Mouse (Mus musculus): ENCODE measurements around the gene D5Ertd579e.
A peak's percentile ranks its signal among the peaks of the same experiment; 100 is the strongest.

The D5Ertd579e gene

GRCm38 (mm10) chr5:36570546-36571245, 125.1 kb downstream of the D5Ertd579e start:
- no peak for DNase-seq (ENCODE audit: low spot score in 2 of 2)

GRCm38 (mm10) chr5:36570098-36570497, 125.7 kb downstream of the D5Ertd579e start:
- no peak for DNase-seq (ENCODE audit: low spot score in 2 of 2)

- DNase-seq (ENCODE audit: low spot score in 2 of 2) = no peak
Measured at GRCm38 (mm10) chr5:36568118-36568517, 127.7 kb downstream of the D5Ertd579e start.

- no peak for DNase-seq (ENCODE audit: low spot score in 2 of 2)
Measured at GRCm38 (mm10) chr5:36567627-36568026, 128.2 kb downstream of the D5Ertd579e start.

- DNase-seq (ENCODE audit: low spot score in 2 of 2) = no peak
Measured at GRCm38 (mm10) chr5:36564530-36564929, 131.3 kb downstream of the D5Ertd579e start.

- no peak for DNase-seq (ENCODE audit: low spot score in 2 of 2)
Measured at GRCm38 (mm10) chr5:36563741-36564140, 132.1 kb downstream of the D5Ertd579e start.

- DNase-seq (ENCODE audit: low spot score in 2 of 2) = peak; percentile 52 to 68
Measured at GRCm38 (mm10) chr5:36562791-36563445, 132.9 kb downstream of the D5Ertd579e start.

- no peak for DNase-seq (ENCODE audit: low spot score in 2 of 2)
Measured at GRCm38 (mm10) chr5:36561509-36561908, 134.3 kb downstream of the D5Ertd579e start.

GRCm38 (mm10) chr5:36560490-36560889, 135.3 kb downstream of the D5Ertd579e start:
- DNase-seq (ENCODE audit: low spot score in 2 of 2) = no peak

GRCm38 (mm10) chr5:36559510-36560235, 136.2 kb downstream of the D5Ertd579e start:
- no peak for DNase-seq (ENCODE audit: low spot score in 2 of 2)

- DNase-seq (ENCODE audit: low spot score in 2 of 2) = no peak
Measured at GRCm38 (mm10) chr5:36559106-36559505, 136.7 kb downstream of the D5Ertd579e start.

GRCm38 (mm10) chr5:36558526-36558925, 137.3 kb downstream of the D5Ertd579e start:
- no peak for DNase-seq (ENCODE audit: low spot score in 2 of 2)

GRCm38 (mm10) chr5:36557584-36558308, 138.1 kb downstream of the D5Ertd579e start:
- no peak for DNase-seq (ENCODE audit: low spot score in 2 of 2)

- no peak for DNase-seq (ENCODE audit: low spot score in 2 of 2)
Measured at GRCm38 (mm10) chr5:36556906-36557305, 138.9 kb downstream of the D5Ertd579e start.

- no peak for DNase-seq (ENCODE audit: low spot score in 2 of 2)
Measured at GRCm38 (mm10) chr5:36556289-36556688, 139.5 kb downstream of the D5Ertd579e start.

- no peak for DNase-seq (ENCODE audit: low spot score in 2 of 2)
Measured at GRCm38 (mm10) chr5:36554496-36554895, 141.3 kb downstream of the D5Ertd579e start.

- no peak for DNase-seq (ENCODE audit: low spot score in 2 of 2)
Measured at GRCm38 (mm10) chr5:36553886-36554285, 141.9 kb downstream of the D5Ertd579e start.

- DNase-seq (ENCODE audit: low spot score in 2 of 2) = no peak
Measured at GRCm38 (mm10) chr5:36553056-36553606, 142.7 kb downstream of the D5Ertd579e start.

GRCm38 (mm10) chr5:36552391-36552790, 143.4 kb downstream of the D5Ertd579e start:
- no peak for DNase-seq (ENCODE audit: low spot score in 2 of 2)

Data from spleen, postnatal 4 days (tissue).